Mouse (Mus musculus): ENCODE measurements at regions not wholly inside any gene's neighbourhood (a gene's known extent, or its start where the extent isn't known, plus 50 kb on each side); places are given as distances from the start of the nearest gene placed in this dataset.

DNA sequence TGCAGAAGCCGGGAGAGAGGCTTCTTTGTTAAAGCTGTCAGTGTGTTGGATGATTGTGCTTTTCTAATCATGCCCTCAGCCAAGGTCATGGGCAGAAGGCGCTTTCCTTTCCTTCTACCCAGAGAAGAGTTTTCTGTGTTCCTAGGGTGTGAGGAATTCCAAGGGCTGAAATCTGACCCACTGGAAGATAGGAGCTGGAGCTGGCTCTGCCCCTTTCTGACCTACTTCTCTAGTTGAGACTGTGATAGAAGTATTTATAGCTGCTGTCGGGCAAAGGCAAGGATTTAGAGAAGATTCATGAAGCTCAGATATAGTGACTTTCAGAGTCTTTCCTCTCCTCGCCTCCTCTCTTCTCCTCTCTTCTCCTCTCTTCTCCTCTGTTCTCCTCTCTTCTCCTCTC lies 238.2 kb downstream of the Nup35 start:
- no peak for TF ChIP-seq CTCF (IDR thresholded peaks at IDR 0.05 in 2 of 3, conservative IDR thresholded peaks at IDR 0.05 in 1 of 3; ENCODE audit: control insufficient read depth in 1 of 3, insufficient read depth in 1 of 3, low read depth in 2 of 3, low read length in 3 of 3, poor library complexity in 1 of 3, severe bottlenecking in 1 of 3)
- TF ChIP-seq ETS1 (IDR thresholded peaks at IDR 0.05; ENCODE audit: low read depth, low read length): no peak
- no peak for TF ChIP-seq RCOR1 (IDR thresholded peaks at IDR 0.05; ENCODE audit: low read depth, low read length)
- no peak for TF ChIP-seq MAZ (IDR thresholded peaks at IDR 0.05; ENCODE audit: low read depth, low read length)
- no peak for TF ChIP-seq GABPA (IDR thresholded peaks at IDR 0.05; ENCODE audit: low read depth, low read length)
